Mouse (Mus musculus): ENCODE measurements at regions not wholly inside any gene's neighbourhood (a gene's known extent, or its start where the extent isn't known, plus 50 kb on each side); places are given as distances from the start of the nearest gene placed in this dataset.
A peak's percentile ranks its signal among the peaks of the same experiment; 100 is the strongest.

DNA sequence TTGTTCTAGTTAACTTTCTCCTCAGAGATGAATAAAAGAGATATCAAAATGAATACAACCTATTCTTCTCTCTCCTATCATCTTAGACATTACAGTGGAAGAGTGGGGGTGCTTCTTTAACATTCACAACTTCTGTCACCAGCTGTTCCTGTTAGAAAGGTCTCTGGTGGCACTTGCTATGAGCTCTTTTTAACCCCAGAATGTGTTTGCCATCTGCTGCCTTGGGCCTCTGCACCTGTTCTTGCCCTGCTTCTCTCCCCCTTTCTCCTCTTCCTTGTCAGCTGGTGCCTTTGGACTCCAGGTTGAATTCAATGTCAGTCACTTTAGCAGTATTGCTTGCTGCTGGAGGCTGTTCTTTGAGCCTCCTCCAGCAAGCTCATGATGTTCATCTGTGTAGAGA, 1005.5 kb downstream of the Cdh11 start:
- DNase-seq (ENCODE audit: low spot score) (peak; percentile 60), ATAC-seq (peak; percentile 68)
- no peak overlapping the region for H3K9ac ChIP-seq (replicated peaks; ENCODE audit: low read length)
- H3K27ac ChIP-seq, result no peak overlapping the region
- no peak overlapping the region for H3K4me3 ChIP-seq (ENCODE audit: low read length)
- no peak overlapping the region for H3K4me2 ChIP-seq (ENCODE audit: low read depth, low read length)
- H3K36me3 ChIP-seq (ENCODE audit: insufficient read depth, low read length), result no peaks in the 10 kb centered on the region
- no peaks in the 10 kb centered on the region for H3K4me1 ChIP-seq (ENCODE audit: insufficient read depth, low read length)
- no peaks in the 10 kb centered on the region for H3K27me3 ChIP-seq (ENCODE audit: insufficient read depth, low read length)
- no peaks in the 10 kb centered on the region for H3K9me3 ChIP-seq (ENCODE audit: low read length)
- TF ChIP-seq CTCF (IDR thresholded peaks at IDR 0.05; ENCODE audit: low read depth), result no peak

DNA sequence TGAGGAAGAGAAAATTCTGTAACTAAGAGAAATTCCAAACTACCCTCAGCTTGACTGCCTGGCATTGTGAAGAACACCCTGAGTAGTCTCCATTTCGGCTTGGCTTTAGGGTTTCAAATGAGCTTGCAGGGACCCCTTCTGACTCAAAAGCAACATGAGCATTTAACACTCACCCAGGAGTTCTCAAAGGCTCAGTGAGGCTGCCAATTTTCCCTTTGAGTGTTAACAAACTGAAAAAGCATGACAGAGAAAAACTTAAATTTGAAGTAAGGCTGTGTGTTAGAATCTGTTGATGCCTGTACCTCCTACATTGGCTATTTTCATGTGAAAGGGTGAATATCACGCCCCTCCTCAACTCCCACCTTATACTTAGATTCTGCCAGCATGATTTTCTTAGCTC, 1017.9 kb downstream of the Cdh11 start:
- ATAC-seq (no peak), DNase-seq (ENCODE audit: low spot score) (peak; percentile 8)
- TF ChIP-seq CTCF (IDR thresholded peaks at IDR 0.05; ENCODE audit: low read depth), result no peak
- no peaks in the 10 kb centered on the region for H3K27me3 ChIP-seq (ENCODE audit: insufficient read depth, low read length)
- H3K9me3 ChIP-seq (ENCODE audit: low read length), result no peaks in the 10 kb centered on the region
- no peak overlapping the region for H3K9ac ChIP-seq (replicated peaks; ENCODE audit: low read length)
- no peak overlapping the region for H3K4me3 ChIP-seq (ENCODE audit: low read length)
- no peak overlapping the region for H3K4me2 ChIP-seq (ENCODE audit: low read depth, low read length)
- H3K4me1 ChIP-seq (ENCODE audit: insufficient read depth, low read length), result no peaks in the 10 kb centered on the region
- H3K27ac ChIP-seq, result no peak overlapping the region
- H3K36me3 ChIP-seq (ENCODE audit: insufficient read depth, low read length), result no peaks in the 10 kb centered on the region
- WGBS, result 39% methylated on average over 2 of the region's 2 CpGs
